Mouse (Mus musculus) gastrocnemius, adult 2 months (tissue): ENCODE measurements around the gene Zfr2. TPM values are rescaled to one million over a fixed set of nuclear protein-coding genes. Genes with fewer than 3 reads are reported as not detected.
A peak's percentile ranks its signal among the peaks of the same experiment; 100 is the strongest.

Source experiments
- DNase-seq: peaks from one replicate; pipeline ENCODE4 v3.0.0; 2022
- H3K27ac ChIP-seq: fragments of 200-600 bp; 2 replicates; pipeline ENCODE4 v1.8.1; 2022; ENCODE audit warnings: mild to moderate bottlenecking
- H3K4me3 ChIP-seq: fragments of 200-600 bp; 2 replicates; pipeline ENCODE4 v1.8.1; 2022; ENCODE audit warnings: mild to moderate bottlenecking, moderate library complexity
- CTCF ChIP-seq: fragments of 200-600 bp; IDR thresholded peaks from 2 replicates; pipeline ENCODE4 v1.8.1; 2022; ENCODE audit warnings: antibody characterized with exemption, mild to moderate bottlenecking, moderate library complexity
- intact Hi-C: fragments of 180-260 bp; cut with DNase I; formaldehyde crosslinking; loops from one replicate; pipeline ENCODE4 v1.15.1; 2025
- total RNA-seq, 2 experiments: library from RNA; stranded (reverse); gene quantifications; 2 replicates each; pipeline ENCODE4 v1.2.3; 2021

The Zfr2 gene
- total RNA-seq, 2 experiments from 2014 or later, result 1.8 to 2.7 TPM

DNA sequence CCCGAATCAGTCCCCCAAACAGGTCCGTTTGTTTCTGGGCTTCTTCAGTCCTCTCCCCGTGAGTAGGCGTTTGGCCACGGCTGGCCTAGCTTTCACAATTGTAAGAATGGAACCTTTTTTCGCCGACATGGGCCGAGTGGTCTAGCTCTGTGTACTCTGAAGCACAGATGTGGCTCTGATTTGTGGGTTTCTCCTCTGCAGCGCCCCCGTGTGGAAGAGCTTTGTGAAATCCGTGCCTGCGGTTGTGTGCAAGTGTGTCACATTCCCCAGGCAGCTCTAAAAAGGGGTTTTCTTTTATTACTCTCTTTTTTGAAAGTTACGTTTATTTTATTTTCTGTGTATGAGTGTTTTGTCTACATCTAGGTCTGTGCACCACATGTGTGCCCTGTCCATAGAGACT is 7.9 kb downstream of the Zfr2 start:
- Histone ChIP-seq H3K4me3 (no peak overlapping the region), H3K27ac (no peak overlapping the region)
- peak; percentile 59 for DNase-seq
- peak; percentile 66 for TF ChIP-seq CTCF
- intact Hi-C loops, result no loop called here

DNA sequence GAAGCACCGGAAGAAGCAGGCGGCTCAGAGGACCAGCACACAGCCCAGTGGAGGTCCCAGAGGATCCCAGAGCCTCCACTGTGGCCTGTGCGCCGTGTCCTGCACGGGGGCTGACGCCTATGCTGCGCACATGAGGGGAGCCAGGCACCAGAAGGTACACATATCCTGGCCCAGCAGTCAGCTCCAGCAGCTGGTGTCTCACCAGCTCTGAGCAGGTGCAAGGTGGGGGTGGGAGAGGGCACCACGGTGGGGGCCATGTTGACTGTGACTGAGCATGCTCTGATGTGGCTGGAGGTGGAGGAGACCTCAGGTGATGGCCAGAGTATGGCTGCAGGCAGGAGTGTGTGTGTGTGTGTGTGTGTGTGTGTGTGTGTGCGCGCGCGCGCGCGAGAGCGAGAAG is 9.1 kb downstream of the Zfr2 start:
- no peak for DNase-seq
- no peak overlapping the region for H3K4me3 ChIP-seq
- intact Hi-C loops, result no loop called here
- no peak overlapping the region for H3K27ac ChIP-seq
- no peak for TF ChIP-seq CTCF

DNA sequence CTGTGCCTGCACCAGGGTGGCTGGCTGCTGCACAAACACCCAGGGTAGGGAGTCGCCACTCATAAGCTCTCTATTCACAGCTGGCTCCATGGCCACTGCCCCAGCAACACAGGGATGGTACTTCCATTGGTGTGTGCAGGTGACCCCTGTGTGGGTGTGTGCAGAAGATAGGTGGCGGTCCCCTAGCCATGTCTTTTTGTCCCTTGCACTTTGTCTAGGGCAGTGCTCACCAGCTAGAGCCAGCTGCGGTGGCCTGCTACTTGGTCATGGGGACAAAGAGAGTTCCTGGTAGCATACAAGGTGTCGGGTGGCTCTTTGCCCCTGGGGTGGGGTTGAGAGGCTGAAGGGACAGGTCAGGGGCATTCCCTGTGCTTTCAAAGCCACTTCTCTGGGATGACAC is 11.2 kb downstream of the Zfr2 start:
- intact Hi-C loops, result no loop called here

DNA sequence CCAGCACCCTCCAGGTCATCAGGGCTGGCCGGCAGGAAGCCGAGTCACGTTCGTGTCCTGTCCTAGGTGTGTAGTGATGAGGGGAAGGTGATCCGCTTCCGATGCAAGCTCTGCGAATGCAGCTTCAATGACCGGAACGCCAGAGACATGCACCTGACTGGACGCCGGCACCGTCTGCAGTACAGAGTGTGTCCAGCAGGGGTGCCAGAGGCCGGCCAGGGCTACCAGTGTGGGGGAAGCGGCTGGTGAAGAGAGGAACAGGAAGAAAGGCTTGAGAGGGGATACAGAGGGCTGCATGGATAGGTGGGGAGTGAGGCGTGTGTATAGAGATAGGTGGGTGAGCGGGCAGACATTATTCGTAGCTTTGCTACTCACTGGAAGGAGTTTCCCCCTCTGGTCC is 11.6 kb downstream of the Zfr2 start:
- peak; percentile 86 for DNase-seq
- TF ChIP-seq CTCF, result no peak; the same call in 1 of the 2 replicates
- intact Hi-C loops, result no loop called here
- Histone ChIP-seq H3K4me3 (no peak overlapping the region), H3K27ac (no peak overlapping the region)

More for the DNA sequence above, 11.2 kb downstream of the Zfr2 start:
- TF ChIP-seq CTCF, result no peak
- DNase-seq, result no peak
- Histone ChIP-seq H3K27ac (no peak overlapping the region), H3K4me3 (no peak overlapping the region)

DNA sequence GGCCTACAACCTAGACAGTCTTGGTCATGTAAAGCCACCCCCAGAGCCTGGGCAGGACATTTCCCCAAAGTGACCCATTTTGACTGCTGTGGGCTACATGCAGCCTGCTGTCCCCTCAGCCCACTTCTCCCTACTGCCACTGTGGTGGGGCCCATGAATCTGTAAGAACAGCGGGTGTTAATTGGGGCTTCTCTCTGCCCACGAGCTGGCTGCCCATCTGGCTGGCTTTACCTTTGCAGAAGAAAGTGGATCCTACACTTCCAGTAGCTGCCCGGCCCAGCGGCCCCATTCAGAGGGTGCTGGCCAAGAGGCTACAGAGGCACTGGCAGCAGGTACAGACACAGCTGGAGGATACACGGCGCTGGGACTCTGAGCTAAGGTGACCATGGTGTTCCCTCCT is 12.2 kb downstream of the Zfr2 start:
- intact Hi-C loops, result no loop called here
- no peak for TF ChIP-seq CTCF
- peak; percentile 18 for DNase-seq
- Histone ChIP-seq H3K4me3 (no peak overlapping the region), H3K27ac (no peak overlapping the region)

DNA sequence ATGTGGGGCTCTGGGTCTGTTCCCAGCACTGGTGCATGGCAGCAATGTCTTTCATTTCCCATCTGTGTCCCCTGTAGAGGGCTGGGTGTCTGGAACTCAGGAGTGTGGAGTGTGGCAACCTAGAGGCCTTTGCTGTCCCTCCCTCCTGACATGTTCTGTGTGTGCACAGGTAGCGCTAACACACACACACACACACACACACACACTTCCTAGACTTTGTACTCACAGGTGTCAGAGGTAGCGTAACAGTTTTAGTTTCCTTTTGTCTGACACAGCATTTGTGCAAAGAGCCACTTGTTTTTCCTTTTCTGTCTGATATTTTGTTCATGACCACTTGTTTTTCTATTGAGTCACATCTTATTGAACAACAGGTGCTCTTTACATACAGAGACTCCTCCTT is 14.8 kb downstream of the Zfr2 start:
- no peak for TF ChIP-seq CTCF
- H3K27ac ChIP-seq, result no peak overlapping the region
- DNase-seq, result no peak
- intact Hi-C loops, result no loop called here
- no peak overlapping the region for H3K4me3 ChIP-seq

DNA sequence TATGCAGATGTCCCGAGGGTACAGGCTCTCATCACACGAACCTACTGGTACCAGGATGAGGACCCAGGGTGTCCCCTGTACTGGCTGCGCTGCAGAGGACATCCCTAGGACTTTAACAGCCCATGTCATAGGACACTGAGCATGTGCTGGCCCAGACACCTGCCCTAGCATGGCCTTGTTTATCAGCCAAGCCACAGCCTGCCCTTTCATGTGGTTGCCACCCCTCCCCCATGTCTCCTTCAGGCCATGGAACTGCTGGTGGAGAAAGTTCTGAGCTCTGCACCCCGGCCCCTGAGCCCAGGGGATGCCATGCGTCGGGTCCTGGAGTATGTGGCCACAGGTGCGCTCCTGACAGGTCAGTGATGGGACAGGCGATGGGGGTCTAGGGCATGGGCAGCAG is 16.5 kb downstream of the Zfr2 start:
- Histone ChIP-seq H3K4me3 (no peak overlapping the region), H3K27ac (no peak overlapping the region)
- DNase-seq, result no peak
- no peak for TF ChIP-seq CTCF
- intact Hi-C loops, result no loop called here

DNA sequence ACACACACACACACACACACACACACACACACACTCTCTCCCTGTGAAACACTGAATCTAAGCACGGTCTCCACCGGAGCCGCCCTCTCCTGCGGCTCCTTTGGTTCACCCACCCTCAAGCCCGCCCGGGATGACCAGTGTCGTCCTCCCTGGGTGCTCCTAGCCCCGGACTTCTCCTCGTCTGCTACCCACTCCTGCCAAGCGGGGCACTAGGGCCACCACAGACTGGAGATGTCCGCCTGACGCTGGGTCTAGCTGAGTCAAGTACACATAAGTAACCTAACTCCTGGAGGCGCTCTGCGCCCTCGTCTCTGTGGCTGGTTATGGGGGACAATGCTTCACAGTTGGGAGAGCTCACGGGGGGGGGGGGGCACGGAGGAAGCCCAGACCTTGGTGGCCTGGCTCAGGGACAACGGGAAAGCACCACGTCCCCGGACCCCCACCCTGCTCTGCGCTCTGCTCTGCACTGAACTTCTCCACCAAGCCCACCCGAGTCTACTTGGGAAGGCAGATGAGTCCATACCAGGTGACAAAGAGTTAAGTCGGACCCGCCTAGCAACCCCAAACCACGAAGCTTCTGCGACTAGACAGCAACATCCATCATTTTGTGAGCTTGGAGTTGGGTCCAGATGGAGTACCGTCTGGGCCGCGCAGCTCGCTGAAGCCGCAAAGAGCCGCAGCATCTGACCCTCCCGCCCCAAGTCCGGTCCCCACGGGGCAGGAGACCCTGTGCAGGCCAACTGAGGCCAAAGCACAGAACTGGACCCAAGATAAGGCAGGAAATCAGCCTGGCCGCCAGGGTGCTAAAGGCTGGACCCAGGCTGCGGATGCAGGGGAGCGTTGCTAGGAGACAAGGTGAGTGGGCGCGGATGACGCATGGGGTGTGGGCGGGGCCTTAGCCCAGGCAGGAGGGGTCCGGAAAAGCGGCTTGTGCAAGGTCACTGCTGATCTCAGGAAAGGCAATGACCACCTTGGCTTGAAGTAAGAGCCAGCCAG is 19.8 kb downstream of the Zfr2 start, which contains the start of gene Matk:
Gene Matk (plus strand): TSS at position 512 of the 996 bp plus-strand sequence.
- no peak for TF ChIP-seq CTCF
- no peak for DNase-seq
- H3K4me3 ChIP-seq, result no peak within 1 kb of the TSS
- H3K27ac ChIP-seq, result no peak within 1 kb of the TSS
- intact Hi-C loops, result no loop called here

DNA sequence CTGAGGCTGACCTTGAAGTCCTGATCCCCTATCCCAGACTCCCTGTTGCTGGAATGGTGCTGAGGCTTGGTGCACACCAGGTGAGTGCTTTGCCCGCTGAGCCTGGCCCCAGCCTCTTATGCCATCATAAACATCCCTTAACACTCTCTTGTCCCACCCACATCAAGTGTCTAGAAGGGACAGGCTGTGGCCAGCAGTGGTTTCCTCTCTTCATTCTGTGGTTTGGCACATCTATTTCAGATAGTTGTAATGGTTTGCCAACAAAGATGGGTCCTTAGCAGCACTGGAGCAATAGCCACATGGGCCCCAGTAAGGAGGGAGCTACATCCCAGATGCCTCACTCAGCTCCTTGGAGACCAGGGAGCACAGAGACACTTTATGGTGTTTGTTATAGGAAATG is 21.9 kb downstream of the Zfr2 start:
- no peak overlapping the region for H3K27ac ChIP-seq
- no peak for TF ChIP-seq CTCF
- no peak overlapping the region for H3K4me3 ChIP-seq
- DNase-seq, result no peak
- intact Hi-C loops, result no loop called here

DNA sequence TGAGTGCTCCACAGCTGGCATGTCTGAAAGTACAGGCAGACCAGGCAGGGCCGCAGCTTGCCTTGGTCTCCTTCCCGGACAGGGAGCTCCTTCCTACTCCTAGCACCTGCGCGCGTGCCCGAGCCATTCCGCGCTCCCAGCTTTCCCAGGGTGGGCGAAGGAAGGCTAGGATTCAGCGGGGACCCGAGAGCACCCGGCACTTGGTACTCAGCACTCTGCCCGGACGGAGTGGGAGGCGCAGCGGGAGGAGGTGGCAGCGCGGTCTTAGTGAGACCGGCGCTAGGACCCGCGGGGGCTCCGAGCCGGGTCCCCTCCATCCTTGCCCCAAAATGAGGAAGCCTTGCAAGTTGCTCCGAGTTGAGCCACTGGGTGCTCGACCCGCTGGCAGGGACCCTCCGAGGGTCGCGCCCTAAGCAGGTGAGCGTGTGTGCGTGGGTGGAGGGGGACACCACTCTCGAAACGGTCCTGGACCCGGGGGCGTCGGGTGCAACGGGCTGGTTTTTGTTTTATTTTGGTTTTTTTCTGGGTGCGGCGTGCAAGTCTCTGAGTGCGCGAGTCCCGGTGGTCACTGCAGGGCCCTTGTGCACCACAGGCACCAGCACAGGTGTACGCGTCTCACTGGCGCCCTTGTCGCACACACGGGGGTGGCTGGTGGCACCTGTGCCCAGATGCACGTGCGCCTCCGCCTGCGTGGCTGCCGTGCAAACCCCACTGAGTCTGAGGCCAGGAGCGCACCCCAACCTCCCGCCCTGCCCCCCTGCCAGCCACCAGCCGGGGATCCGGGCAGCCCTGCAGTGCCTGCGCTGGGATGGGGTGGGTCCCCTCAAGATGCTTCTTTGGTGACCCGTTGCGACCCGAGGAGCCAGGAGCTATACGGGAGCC is 24.4 kb downstream of the Zfr2 start:
- no peak overlapping the region for H3K27ac ChIP-seq
- no peak for DNase-seq
- intact Hi-C loops, result no loop called here
- no peak for TF ChIP-seq CTCF
- peak overlapping the region; percentile 60 for H3K4me3 ChIP-seq

DNA sequence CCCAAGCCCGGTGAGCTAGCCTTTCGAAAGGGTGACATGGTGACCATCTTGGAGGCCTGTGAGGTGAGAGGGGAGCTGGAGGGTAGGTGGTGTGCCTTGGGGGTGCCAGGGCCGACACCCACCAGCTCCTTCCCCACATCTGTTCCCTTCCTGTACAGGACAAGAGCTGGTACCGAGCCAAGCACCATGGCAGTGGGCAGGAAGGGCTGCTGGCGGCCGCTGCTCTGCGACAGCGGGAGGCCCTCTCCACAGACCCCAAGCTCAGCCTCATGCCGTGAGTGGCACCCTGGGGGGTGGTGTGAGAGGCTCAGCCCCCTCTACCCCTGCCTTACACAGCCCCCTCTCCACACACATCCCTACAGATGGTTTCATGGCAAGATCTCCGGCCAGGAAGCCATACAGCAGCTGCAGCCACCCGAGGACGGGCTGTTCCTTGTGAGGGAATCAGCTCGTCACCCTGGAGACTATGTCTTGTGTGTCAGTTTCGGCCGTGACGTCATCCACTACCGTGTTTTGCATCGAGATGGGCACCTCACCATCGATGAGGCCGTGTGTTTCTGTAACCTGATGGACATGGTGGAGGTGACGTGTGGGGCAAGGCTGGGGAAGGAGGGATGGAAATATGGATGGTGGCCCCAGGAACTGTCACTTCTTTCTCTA is 26.4 kb downstream of the Zfr2 start:
- no peak for DNase-seq
- Histone ChIP-seq H3K4me3 (no peak overlapping the region), H3K27ac (no peak overlapping the region)
- intact Hi-C loops, result no loop called here
- TF ChIP-seq CTCF, result no peak

DNA sequence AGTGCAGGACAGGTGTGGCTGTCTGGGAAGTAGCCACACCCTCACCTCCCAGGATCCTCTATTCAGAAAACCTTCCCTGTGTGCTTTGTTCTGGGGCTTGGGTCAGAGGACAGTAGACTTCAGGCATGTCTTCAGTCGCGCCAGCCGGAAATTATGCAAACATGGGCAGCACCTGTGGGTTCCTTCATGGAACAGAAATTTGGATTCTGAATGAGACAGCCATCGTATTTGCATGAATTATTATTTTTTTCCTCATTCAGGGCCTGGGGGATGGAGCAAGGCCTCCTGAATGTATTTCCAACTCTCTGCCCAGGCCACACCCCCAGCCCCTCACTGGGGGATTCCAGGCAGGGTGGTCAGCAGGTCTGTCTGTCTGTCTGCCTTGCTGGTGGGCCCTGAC is 28.1 kb downstream of the Zfr2 start:
- no peak for TF ChIP-seq CTCF
- intact Hi-C loops, result loop anchor here (10.0 kb wide), 1 partner anchor 826 kb away; the partner anchor contains the start of gene Tcf3
- H3K27ac ChIP-seq, result no peak overlapping the region
- no peak for DNase-seq
- no peak overlapping the region for H3K4me3 ChIP-seq
